Mouse (Mus musculus) megakaryocyte, adult 5-6 weeks (primary cell): ENCODE measurements around the gene Olfr1349. TPM values are rescaled to one million over a fixed set of nuclear protein-coding genes. Genes with fewer than 3 reads are reported as not detected.
"Not testable (repeated sequence)": the region's sequence is repeated elsewhere in the genome, so short reads cannot be mapped to it uniquely, and the experiment has no call there.

Experiments
- ATAC-seq: 2 replicates; pipeline ENCODE4 v1.8.0; 2016; ENCODE audit warnings: mild to moderate bottlenecking, inconsistent platforms; ENCODE audit not compliant: poor library complexity, severe bottlenecking
- total RNA-seq, 2 experiments: library from RNA; stranded (forward) in 1 of 2; stranded (reverse) in 1 of 2; fragments of 153-499, 151-499 nt in 1 of 2; fragments of 221-1000, 200-1000 nt in 1 of 2; gene quantifications; 2 replicates each; pipeline versions ENCODE4 v1.2.3 to v1.2.4; 2015 to 2017

Gene Olfr1349
- total RNA-seq (2015) (not detected in 2 replicates), total RNA-seq (2017) (not detected in 2 replicates)

GRCm38 (mm10) chr7:6522850-6523249 is at the start of gene Olfr1349:
Olfr1349 (minus strand) TSS chr7:6522950.
- ATAC-seq = no peak

DNA sequence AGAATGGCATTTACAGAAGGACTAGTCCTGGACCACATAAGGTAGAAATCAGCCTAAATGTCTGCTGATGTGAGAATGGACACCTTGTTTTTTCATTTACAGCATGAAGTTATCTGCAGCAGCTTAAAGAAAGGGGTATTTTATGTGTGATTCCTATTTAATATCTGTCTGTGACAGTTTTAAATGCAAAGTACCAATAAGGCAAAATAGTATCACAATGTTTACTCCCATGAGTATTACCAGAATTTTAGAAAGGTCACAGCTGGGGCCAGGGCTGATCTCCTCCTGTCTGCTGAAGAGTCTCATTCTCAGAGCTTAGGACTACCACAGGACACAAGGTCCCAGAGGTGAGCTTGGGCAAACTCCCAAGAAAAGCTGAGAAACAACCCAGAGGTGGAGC is 41.8 kb upstream of the Olfr1349 start, which contains the start of gene Olfr1350:
TSS of gene Olfr1350 (plus strand) at position 301 of the 400 bp plus-strand sequence.
- ATAC-seq = no peak

GRCm38 (mm10) chr7:6526141-6526540 is 3.4 kb upstream of the Olfr1349 start:
- no peak for ATAC-seq

GRCm38 (mm10) chr7:6525001-6525400 is 2.3 kb upstream of the Olfr1349 start:
- ATAC-seq = no peak

DNA sequence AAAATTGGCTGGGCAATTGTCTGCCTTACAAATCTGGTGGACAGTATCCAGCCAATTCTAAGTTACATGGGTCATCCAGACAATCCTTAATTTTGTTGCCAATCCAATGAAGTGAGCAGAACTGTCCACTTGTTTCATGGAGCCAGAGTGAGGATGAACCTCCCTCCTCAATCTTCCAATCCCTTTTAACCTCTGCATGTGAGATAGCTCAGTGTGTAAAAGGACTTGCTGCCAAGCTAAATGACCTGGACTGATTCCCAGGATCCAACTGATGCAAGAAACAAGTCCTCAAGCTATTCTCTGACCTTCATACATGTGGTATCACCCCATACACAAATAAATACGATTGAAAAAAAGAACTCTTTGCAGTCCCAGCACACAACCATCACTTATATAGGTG is 1.1 kb downstream of the Olfr1349 start:
- ATAC-seq = no peak

GRCm38 (mm10) chr7:6508648-6509047 is 14.1 kb downstream of the Olfr1349 start, which contains the start of gene Olfr1348:
Olfr1348 (minus strand) TSS chr7:6508748.
- no peak for ATAC-seq

GRCm38 (mm10) chr7:6499655-6500054 is 23.1 kb downstream of the Olfr1349 start, which contains the start of gene Olfr1347:
Olfr1347 (minus strand) TSS chr7:6499755.
- ATAC-seq = no peak

- no peak for ATAC-seq
Measured at GRCm38 (mm10) chr7:6486841-6487240, 35.9 kb downstream of the Olfr1349 start, which contains the start of gene Olfr5. Olfr5 (minus strand) TSS chr7:6486941.

- ATAC-seq = not testable (repeated sequence)
Measured at GRCm38 (mm10) chr7:6477633-6478032, 45.1 kb downstream of the Olfr1349 start.

DNA sequence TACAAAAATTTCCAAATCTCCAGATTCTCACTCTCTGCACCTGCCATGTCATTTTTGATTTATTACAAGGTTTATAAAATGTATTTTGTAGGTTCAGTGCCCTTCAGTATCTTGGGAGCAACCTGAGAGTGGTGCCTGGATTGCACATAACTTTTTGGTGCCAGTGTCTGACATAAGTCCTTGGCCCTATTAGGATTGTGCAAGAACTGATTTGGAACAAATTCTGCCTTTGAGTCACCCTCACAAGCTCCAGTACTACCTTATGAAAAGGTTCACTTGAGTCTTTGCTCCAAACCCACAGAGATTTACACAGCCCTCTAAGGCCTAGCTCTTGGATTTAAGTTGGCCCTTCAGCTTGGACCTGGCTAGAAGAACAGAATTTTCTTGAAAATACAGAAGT is 55.8 kb downstream of the Olfr1349 start, which contains the start of gene Olfr1346:
TSS of gene Olfr1346 (plus strand) at position 151 of the 400 bp plus-strand sequence.
- ATAC-seq = no peak

Other genes starting within 250 kb of the Olfr1349 start
- 0.69 and 1.3 TPM in 2 replicates for gene Zfp667, start 236.4 kb downstream of the Olfr1349 start, total RNA-seq (2015)
- gene Zfp667, start 236.4 kb downstream of the Olfr1349 start, total RNA-seq (2017) = 0.99 and 3.0 TPM in 2 replicates
- gene Zfp583, start 191.7 kb downstream of the Olfr1349 start, total RNA-seq (2015) = 0.96 and 1.3 TPM in 2 replicates
- 0.88 and 1.8 TPM in 2 replicates for gene Zfp583, start 191.7 kb downstream of the Olfr1349 start, total RNA-seq (2017)
- gene Gm3854, start 179.2 kb downstream of the Olfr1349 start, total RNA-seq (2015) = 0.13 and 0.21 TPM in 2 replicates
- not detected in 2 replicates for gene Gm3854, start 179.2 kb downstream of the Olfr1349 start, total RNA-seq (2017)
- gene Zfp78, start 159.7 kb downstream of the Olfr1349 start, total RNA-seq (2015) = 2.9 and 4.3 TPM in 2 replicates
- 2.0 and 5.1 TPM in 2 replicates for gene Zfp78, start 159.7 kb downstream of the Olfr1349 start, total RNA-seq (2017)
- gene Zfp28, start 139.7 kb downstream of the Olfr1349 start, total RNA-seq (2015) = 1.5 and 2.5 TPM in 2 replicates
- gene Zfp28, start 139.7 kb downstream of the Olfr1349 start, total RNA-seq (2017) = 0.73 and 0.81 TPM in 2 replicates
- gene Smim17, start 124.2 kb downstream of the Olfr1349 start, total RNA-seq (2015) = not detected in 2 replicates
- not detected in 2 replicates for gene Smim17, start 124.2 kb downstream of the Olfr1349 start, total RNA-seq (2017)
- gene Gm20715, start 112.7 kb downstream of the Olfr1349 start, total RNA-seq (2015) = not detected in 2 replicates
- gene Gm20715, start 112.7 kb downstream of the Olfr1349 start, total RNA-seq (2017) = not detected in 2 replicates
- not detected in 2 replicates for gene Olfr1344, start 84.3 kb downstream of the Olfr1349 start, total RNA-seq (2015)
- gene Olfr1344, start 84.3 kb downstream of the Olfr1349 start, total RNA-seq (2017) = not detected in 2 replicates
- gene Olfr1336, start 66.8 kb downstream of the Olfr1349 start, total RNA-seq (2015) = not detected in 2 replicates
- gene Olfr1336, start 66.8 kb downstream of the Olfr1349 start, total RNA-seq (2017) = not detected in 2 replicates
- gene Olfr1346, start 55.8 kb downstream of the Olfr1349 start, total RNA-seq (2015) = not detected in 2 replicates
- not detected in 2 replicates for gene Olfr1346, start 55.8 kb downstream of the Olfr1349 start, total RNA-seq (2017)
- gene Olfr5, start 36.0 kb downstream of the Olfr1349 start, total RNA-seq (2015) = not detected in 2 replicates
- not detected in 2 replicates for gene Olfr5, start 36.0 kb downstream of the Olfr1349 start, total RNA-seq (2017)
- gene Olfr1347, start 23.2 kb downstream of the Olfr1349 start, total RNA-seq (2015) = not detected in 2 replicates
- gene Olfr1347, start 23.2 kb downstream of the Olfr1349 start, total RNA-seq (2017) = not detected in 2 replicates
- not detected in 2 replicates for gene Olfr1348, start 14.2 kb downstream of the Olfr1349 start, total RNA-seq (2015)
- gene Olfr1348, start 14.2 kb downstream of the Olfr1349 start, total RNA-seq (2017) = not detected in 2 replicates
- gene Olfr1350, start 41.9 kb upstream of the Olfr1349 start, total RNA-seq (2015) = not detected in 2 replicates
- not detected in 2 replicates for gene Olfr1350, start 41.9 kb upstream of the Olfr1349 start, total RNA-seq (2017)
- gene Zim1, start 173.5 kb upstream of the Olfr1349 start, total RNA-seq (2015) = not detected in 2 replicates
- not detected in 2 replicates for gene Zim1, start 173.5 kb upstream of the Olfr1349 start, total RNA-seq (2017)
- 0.09 TPM in 1 of 2 replicates, not detected in the other for gene Peg3, start 207.5 kb upstream of the Olfr1349 start, total RNA-seq (2015)
- under 0.01 TPM in 1 of 2 replicates, not detected in the other for gene Peg3, start 207.5 kb upstream of the Olfr1349 start, total RNA-seq (2017)
- not detected in 2 replicates for gene Usp29, start 207.6 kb upstream of the Olfr1349 start, total RNA-seq (2015)
- not detected in 2 replicates for gene Usp29, start 207.6 kb upstream of the Olfr1349 start, total RNA-seq (2017)